Mouse (Mus musculus) cerebellum, postnatal 14 days (tissue): Measurements from ENCODE around the gene Lama1.
"Not testable (repeated sequence)": the region's sequence is repeated elsewhere in the genome, so short reads cannot be mapped to it uniquely, and the experiment has no call there.

Experiments
- DNase-seq, 2 experiments: peaks; one replicate each; pipeline ENCODE4 v3.0.0; 2021; ENCODE audit warnings: mixed read lengths in 2 of 2

The Lama1 gene

DNA sequence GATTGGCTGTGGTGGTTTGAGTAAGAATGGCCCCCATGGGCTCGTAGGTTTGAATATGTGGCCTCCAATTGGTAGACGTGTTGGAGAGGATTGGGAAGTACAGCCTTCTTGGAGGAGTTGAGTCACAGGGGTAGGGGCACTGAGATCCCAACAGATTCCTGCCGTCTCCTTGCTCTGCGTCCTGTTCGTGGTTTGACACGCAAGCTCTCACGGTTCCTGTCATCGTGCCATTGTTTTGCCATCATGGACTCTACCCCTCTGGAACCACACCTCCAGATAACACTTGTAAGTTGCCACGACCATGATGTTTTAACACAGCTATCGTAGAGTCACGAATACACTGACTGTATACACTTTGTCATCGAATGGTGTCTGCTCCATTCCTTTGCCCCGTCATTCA is 141.9 kb downstream of the Lama1 start:
- DNase-seq, result no peak

DNA sequence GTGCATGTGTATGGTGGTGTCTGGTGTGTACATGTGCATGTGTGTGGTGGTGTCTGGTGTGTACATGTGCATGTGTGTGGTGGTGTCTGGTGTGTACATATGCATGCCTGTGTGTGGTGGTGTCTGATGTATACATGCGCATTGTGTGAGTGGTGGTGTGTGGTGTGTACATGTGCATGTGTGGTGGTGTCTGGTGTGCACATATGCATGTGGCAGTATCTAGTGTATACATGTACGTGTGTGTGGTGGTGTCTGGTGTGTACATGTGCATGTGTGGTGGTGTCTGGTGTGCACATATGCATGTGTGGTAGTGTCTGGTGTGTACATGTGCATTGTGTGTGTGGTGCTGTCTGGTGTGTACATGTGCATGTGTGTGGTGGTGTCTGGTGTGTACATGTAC is 144.4 kb downstream of the Lama1 start:
- not testable (repeated sequence) for DNase-seq

DNA sequence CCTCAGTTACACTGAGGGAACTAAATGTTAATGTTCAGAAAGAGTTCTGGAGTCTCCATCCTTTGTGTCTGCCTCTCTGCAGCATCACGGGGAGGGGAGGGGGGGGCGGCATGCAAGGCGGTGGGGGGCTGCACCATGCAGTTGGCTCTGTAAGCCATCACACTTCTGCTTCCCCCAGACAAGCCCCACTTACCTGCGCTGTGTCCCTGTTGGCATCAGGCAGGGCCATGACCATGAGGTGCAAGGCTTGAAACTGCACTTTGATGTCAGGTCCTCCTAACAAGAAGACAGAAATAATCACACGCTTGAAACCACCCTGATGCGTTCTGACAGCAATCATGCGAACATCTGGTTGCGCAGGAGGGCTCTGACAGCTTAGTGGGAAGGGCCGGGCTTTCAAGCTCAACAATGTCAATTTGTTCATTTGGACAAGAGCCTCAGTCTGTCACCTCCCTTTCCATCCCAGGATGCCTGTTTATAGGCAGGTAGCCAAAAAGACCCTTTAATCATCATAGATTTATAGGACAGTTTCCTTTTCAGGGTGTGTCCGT is 164.1 kb downstream of the Lama1 start:
- peak; percentile 27 to 28 for DNase-seq

DNA sequence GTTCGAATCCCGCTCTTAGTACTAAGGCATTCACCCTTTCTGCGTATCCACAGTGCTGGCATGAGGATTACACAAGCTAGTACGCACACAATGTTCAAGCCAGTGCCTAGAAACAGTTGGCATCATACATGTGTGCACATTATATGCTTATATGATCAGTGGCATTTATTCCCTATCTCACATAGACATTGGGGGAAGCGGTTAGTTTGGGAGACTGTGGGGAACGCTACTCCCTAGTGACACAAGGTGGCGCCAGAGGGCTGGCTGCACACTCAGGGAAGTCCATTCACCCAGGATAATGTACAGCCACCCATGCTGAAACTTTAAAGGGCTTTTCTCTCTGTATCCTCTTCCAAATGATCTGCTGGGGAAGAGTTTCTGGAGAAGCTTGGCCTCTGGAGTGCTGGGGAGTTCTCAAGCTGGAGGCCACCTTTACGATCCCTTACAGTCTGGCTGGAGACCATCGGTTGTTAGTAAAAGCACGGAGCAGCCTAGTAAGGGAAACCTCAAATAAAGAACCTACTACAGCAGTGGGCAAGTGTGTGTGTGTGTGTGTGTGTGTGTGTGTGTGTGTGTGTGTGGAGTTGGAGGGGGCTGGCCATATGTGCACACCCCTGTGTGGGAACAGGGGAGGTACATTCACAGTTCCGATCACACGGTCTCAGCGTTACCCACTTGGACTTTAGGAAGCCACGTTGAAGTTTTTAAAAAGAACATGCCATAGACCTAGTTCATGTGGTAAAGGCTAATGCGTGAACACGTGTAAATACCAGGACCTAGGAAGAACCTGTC is 164.9 kb downstream of the Lama1 start:
- peak; percentile 85 to 88 for DNase-seq

DNA sequence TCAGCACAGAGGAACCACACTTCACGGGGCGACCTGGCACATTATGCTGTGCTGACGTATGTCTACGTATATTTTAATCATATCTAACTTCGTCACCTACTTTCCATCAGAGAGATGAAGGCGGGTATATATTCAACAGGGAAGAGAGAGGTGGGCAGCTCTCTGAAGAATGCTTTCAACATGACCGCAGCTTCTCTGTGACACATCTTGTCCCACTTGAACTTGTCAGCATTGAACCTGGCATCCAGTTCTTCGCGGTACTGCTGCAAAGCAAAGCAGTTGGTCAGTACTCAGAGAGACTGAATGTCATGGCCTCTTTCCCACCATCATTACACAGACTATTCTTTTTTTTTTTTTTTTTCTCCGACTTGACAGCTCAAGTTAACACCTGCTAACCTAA is 167.3 kb downstream of the Lama1 start:
- DNase-seq, result no peak

DNA sequence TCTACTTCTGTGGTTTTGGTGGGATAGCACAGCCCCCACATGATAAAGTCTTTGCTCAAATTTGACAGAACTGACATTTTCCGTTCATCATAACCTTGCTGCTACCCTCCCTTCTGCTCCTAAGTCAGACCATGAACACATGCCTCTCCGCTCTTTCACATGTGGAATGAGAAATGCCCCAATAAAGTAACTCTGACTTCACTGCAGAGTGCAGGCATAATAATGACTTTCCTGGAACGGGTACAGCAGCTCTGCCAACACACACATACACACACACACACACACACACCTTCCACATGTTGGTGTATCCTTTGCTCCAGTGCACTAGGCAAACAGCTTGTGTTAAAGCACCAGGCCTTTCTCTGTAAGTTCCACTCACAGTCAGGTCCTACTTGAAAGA is 167.9 kb downstream of the Lama1 start:
- no peak for DNase-seq

DNA sequence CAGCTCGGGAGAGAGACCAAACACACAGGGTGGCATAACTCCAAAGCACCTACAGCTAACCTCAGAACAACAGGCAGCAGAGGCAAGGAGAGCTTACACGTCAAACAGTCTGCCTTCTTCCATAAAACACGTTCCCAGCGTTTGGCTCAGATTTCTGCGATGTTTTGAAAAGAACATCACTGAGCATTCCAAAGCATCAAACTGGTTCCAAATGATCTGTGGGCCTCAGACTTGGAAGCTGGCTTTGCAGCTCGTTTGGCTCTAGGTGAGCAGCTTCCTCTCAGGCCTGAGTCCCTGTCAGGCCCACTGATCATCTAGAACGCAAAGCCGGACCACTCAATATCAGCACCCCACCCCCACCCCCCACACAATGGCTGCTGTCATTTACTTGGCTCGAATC is 169.0 kb downstream of the Lama1 start:
- DNase-seq, result no peak

DNA sequence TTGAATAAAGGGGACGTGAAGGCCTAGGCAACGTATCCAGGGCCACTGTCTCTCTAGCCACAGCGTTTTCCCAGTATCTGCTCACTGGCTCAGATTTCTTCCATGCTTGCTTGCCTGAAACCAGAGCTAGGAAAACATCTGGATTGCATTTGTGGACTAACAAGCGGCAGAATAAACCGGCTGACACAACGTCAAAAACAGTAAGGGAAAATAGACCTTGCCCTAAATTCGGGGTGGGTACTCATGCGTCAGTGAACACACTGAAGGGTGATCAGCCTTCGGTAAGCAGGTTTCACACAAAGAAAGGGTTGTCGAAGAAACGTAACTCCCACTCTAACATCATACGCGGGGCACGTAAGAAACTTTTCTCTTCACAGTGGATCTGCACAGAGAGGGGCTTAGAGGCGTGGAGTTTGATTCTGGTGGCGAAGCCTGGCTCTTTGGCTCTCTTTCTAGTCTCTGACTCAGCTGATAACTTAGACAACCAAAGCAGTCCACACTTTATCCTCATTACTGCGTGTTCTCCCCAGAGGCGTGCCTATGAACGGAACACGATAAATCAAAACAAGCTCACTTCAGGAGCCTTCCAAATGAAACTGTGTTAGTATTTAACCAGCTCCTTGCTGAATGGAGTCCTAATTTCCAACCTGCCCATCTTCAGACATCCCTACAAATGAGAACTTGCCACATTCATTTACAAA is 169.6 kb downstream of the Lama1 start:
- DNase-seq, result no peak

DNA sequence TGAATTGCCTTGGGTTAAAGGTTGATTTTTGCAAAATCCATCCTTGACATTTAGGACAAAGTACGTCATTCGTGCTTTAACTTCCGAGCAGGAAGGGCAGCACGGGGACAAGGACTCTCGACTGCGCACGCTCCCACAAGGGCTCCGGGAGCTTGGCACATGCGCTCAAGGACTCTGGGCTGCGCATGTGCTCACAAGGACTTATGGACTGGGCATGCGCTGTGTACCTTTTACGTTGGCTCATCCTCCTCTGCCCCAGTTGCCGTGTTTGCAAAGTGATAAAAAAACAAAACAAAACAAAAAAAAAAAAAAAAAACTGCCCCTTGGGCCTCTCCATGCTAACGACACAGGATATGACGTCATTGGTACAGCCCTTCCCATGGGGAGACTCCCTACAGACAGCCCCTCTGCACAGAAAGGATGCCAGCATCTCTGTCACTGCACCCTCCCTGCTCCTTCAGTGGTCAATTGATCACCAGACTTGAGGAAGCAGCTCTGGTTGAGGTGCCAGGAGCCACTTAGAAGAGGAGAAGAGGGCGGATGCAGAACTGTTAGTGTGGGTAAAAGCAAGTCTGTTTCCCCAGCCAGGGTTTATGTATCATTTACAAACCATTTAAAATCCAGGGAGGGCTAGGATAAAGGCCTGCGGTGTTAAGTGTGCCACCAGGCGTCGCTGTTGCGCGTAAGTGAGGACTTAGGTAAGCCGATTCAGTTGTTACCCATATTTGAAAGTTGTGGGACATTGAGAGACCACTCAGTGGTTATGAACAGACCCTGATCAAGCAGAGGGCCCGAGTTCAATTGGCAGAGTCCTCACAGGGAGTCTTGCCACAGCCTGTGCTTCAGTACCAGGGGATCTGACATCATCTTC is 172.9 kb downstream of the Lama1 start:
- DNase-seq, result peak; percentile 87 to 93
